Mouse (Mus musculus): ENCODE measurements at regions not wholly inside any gene's neighbourhood (a gene's known extent, or its start where the extent isn't known, plus 50 kb on each side); places are given as distances from the start of the nearest gene placed in this dataset.

DNA sequence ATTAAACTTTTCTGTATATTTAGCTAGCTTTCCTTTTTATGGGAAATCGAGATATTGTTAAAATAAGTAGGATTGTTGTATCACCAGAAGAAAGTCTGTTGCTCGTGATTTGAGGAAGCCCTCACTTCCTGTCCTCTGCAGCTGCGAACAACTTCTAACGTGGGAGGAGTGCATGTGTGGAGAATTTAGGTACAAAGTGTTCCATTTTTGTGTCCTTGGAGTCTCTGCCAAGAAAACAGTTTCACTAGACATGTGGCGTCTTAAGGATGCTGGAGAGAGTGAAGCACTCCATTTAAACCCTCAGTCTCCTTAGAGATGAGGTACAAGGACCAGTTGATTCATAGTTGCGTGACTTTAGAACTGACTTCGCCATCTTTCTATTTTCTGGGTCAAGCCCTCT lies 112.9 kb downstream of the Cdca7 start:
- no peak overlapping the region for H3K4me3 ChIP-seq (ENCODE audit: extremely low read depth, insufficient read depth, insufficient read length)
- no peaks in the 10 kb centered on the region for H3K36me3 ChIP-seq (ENCODE audit: control insufficient read depth, insufficient read depth, low read length)
- peaks cover 4% of the 10 kb centered on the region; the same call in 1 of the 2 replicates for H3K4me1 ChIP-seq (ENCODE audit: control insufficient read depth, insufficient read depth, insufficient read length)
- 26% methylated on average over 7 of the region's 7 CpGs for WGBS
- H3K27ac ChIP-seq (ENCODE audit: insufficient read depth, low read length): no peak overlapping the region
- no peaks in the 10 kb centered on the region for H3K27me3 ChIP-seq (ENCODE audit: control insufficient read depth, insufficient read depth, low read length)
- TF ChIP-seq CTCF (IDR thresholded peaks at IDR 0.05; ENCODE audit: extremely low read depth, insufficient read depth, insufficient read length, insufficient replicate concordance): no peak
- TF ChIP-seq POLR2A (IDR thresholded peaks at IDR 0.05; ENCODE audit: low read depth, low read length): no peak
- DNase-seq (ENCODE audit: low read depth in 1 of 2, low spot score in 2 of 2): no peak

DNA sequence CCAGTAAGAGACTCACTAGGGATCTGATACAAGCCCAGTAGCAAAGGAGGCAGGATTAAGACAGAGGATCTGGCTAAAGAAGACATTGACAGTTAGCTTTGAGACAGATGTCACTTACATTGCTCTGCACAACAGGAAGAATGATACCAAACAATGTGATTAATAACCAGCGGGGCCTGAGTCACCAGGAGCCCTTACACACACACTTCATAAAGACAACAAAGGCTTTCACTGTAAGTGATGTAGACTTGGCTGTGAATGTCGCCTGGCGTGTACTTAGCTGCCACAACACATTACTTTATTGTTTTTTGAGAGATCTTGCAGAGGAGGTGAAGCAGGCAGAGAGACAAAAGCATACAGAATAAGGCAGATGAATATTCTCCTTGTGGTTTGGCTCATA lies 116.1 kb downstream of the Cdca7 start:
- no peak for DNase-seq (ENCODE audit: low read depth in 1 of 2, low spot score in 2 of 2)
- H3K27ac ChIP-seq (ENCODE audit: insufficient read depth, low read length): no peak overlapping the region
- 89% methylated on average over 3 of the region's 3 CpGs for WGBS
- H3K27me3 ChIP-seq (ENCODE audit: control insufficient read depth, insufficient read depth, low read length): no peaks in the 10 kb centered on the region
- TF ChIP-seq CTCF (IDR thresholded peaks at IDR 0.05; ENCODE audit: extremely low read depth, insufficient read depth, insufficient read length, insufficient replicate concordance): no peak
- TF ChIP-seq POLR2A (IDR thresholded peaks at IDR 0.05; ENCODE audit: low read depth, low read length): no peak
- H3K4me1 ChIP-seq (ENCODE audit: control insufficient read depth, insufficient read depth, insufficient read length): peaks cover 4% of the 10 kb centered on the region; the same call in 1 of the 2 replicates
- no peak overlapping the region for H3K4me3 ChIP-seq (ENCODE audit: extremely low read depth, insufficient read depth, insufficient read length)
- H3K36me3 ChIP-seq (ENCODE audit: control insufficient read depth, insufficient read depth, low read length): no peaks in the 10 kb centered on the region

DNA sequence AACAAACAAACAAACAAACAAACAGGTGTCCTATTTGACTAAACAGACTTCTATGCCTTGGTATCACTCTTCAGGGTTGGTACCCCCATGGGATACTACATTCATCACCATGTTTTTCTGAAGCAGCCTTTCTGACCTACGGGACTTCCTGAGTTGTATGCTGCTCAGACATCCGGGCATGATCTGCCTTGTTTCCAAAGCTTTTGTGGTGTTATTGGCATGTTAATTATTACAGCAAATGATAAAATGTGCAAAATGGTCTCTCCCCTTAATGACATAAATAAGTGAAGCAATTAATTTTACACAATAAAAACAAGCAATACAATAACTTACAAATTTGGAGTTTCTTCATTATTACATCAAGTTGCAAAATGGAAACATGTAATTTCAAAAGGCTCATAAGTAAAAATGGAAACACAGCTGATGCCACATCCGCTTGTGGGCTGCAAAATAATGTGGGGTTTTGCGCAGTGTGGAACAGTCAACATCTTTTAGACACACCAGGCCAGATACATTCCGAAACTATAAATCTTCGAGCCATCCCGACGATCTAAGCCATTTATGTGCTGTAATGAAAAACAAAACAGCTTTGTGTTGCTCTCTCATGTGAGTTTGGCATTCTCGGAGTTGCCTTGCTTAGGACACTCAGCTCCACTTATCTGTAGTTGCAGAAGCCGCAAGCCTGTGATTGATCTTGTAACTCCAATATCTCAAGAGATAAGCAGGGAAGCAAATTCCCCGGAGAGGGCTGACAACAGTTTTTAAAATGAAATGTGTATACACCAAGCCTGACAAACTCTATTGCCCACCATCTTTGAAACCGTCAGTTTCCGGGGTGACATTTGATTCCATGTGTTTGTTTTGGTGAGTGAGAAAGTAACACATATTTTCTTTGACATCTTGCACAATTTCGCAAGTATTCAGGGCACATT lies 121.3 kb downstream of the Cdca7 start:
- H3K36me3 ChIP-seq (ENCODE audit: control insufficient read depth, insufficient read depth, low read length): no peaks in the 10 kb centered on the region
- no peak for DNase-seq (ENCODE audit: low read depth in 1 of 2, low spot score in 2 of 2)
- H3K4me3 ChIP-seq (ENCODE audit: extremely low read depth, insufficient read depth, insufficient read length): no peak overlapping the region
- no peak overlapping the region for H3K27ac ChIP-seq (ENCODE audit: insufficient read depth, low read length)
- no peak for TF ChIP-seq POLR2A (IDR thresholded peaks at IDR 0.05; ENCODE audit: low read depth, low read length)
- no peak for TF ChIP-seq CTCF (IDR thresholded peaks at IDR 0.05; ENCODE audit: extremely low read depth, insufficient read depth, insufficient read length, insufficient replicate concordance)
- WGBS: 83% methylated on average over 14 of the region's 14 CpGs
- H3K27me3 ChIP-seq (ENCODE audit: control insufficient read depth, insufficient read depth, low read length): no peaks in the 10 kb centered on the region
- no peaks in the 10 kb centered on the region for H3K4me1 ChIP-seq (ENCODE audit: control insufficient read depth, insufficient read depth, insufficient read length)

DNA sequence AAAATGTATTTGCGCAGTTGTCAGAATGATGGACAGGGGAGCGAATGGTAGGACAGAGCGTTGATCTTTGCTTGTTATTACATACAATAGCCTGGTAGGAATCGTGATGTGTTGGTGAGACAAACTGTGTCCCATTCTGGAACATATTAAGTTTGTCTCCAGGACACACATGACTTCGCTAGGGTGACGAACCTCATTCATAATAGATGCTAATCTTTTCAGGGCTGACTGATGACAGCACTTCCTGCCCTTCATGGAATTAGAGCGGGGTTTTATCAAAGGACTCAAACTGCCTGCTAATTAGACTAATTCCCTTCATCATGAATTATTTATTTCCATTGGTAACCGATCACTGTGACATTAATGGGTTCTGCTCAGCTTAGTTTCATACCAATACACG lies 122.0 kb downstream of the Cdca7 start:
- no peaks in the 10 kb centered on the region for H3K4me1 ChIP-seq (ENCODE audit: control insufficient read depth, insufficient read depth, insufficient read length)
- H3K36me3 ChIP-seq (ENCODE audit: control insufficient read depth, insufficient read depth, low read length): no peaks in the 10 kb centered on the region
- no peaks in the 10 kb centered on the region for H3K27me3 ChIP-seq (ENCODE audit: control insufficient read depth, insufficient read depth, low read length)
- TF ChIP-seq CTCF (IDR thresholded peaks at IDR 0.05; ENCODE audit: extremely low read depth, insufficient read depth, insufficient read length, insufficient replicate concordance) (no peak), POLR2A (IDR thresholded peaks at IDR 0.05; ENCODE audit: low read depth, low read length) (no peak)
- no peak overlapping the region for H3K4me3 ChIP-seq (ENCODE audit: extremely low read depth, insufficient read depth, insufficient read length)
- 87% methylated on average over 9 of the region's 9 CpGs for WGBS
- no peak for DNase-seq (ENCODE audit: low read depth in 1 of 2, low spot score in 2 of 2)
- H3K27ac ChIP-seq (ENCODE audit: insufficient read depth, low read length): no peak overlapping the region

DNA sequence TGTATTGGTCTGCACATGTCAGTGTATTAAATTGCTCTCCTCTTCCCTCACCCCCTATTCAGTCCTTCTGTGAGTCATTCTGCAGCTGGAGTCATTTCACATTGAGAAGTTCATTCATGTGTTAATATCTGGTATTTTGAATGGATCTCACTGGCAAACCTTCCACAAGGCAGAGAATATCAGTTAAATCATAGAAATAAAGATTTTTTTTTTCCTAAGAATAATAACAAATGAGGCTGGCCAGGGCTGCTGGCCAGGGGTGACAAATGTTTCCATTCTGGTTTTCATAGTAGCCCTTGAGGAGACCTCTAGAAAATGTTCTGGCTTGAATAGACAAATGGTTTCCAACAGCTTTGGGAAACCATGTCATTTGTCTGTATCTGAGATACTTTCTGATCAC lies 124.8 kb downstream of the Cdca7 start:
- Histone ChIP-seq H3K4me3 (ENCODE audit: extremely low read depth, insufficient read depth, insufficient read length) (no peak overlapping the region), H3K4me1 (ENCODE audit: control insufficient read depth, insufficient read depth, insufficient read length) (no peaks in the 10 kb centered on the region), H3K27me3 (ENCODE audit: control insufficient read depth, insufficient read depth, low read length) (no peaks in the 10 kb centered on the region), H3K27ac (ENCODE audit: insufficient read depth, low read length) (no peak overlapping the region), H3K36me3 (ENCODE audit: control insufficient read depth, insufficient read depth, low read length) (no peaks in the 10 kb centered on the region)
- TF ChIP-seq POLR2A (IDR thresholded peaks at IDR 0.05; ENCODE audit: low read depth, low read length) (no peak), CTCF (IDR thresholded peaks at IDR 0.05; ENCODE audit: extremely low read depth, insufficient read depth, insufficient read length, insufficient replicate concordance) (no peak)
- no peak for DNase-seq (ENCODE audit: low read depth in 1 of 2, low spot score in 2 of 2)

DNA sequence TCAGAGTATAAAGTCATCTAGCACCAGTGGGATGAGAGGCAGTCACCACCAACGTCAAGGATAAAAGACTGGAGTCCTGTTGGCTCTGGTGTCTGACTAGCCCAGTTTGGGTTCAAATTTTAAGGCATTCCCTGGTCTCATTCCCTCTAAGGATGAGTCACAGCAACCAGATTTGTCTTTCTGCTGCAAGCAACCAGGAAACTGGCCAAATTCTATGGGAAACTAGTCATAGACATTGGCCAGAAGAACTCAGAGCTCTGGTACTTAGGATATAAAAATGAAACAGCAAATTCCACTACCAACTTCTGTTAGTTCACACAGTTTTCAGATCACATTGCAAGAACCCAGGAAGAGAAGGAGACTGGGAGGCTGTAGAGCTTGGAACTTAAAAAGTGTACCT lies 126.2 kb downstream of the Cdca7 start:
- no peak overlapping the region for H3K27ac ChIP-seq (ENCODE audit: insufficient read depth, low read length)
- 66% methylated on average over 1 of the region's 1 CpGs for WGBS
- H3K4me3 ChIP-seq (ENCODE audit: extremely low read depth, insufficient read depth, insufficient read length): no peak overlapping the region
- H3K4me1 ChIP-seq (ENCODE audit: control insufficient read depth, insufficient read depth, insufficient read length): no peaks in the 10 kb centered on the region
- no peaks in the 10 kb centered on the region for H3K27me3 ChIP-seq (ENCODE audit: control insufficient read depth, insufficient read depth, low read length)
- H3K36me3 ChIP-seq (ENCODE audit: control insufficient read depth, insufficient read depth, low read length): no peaks in the 10 kb centered on the region
- no peak for DNase-seq (ENCODE audit: low read depth in 1 of 2, low spot score in 2 of 2)
- TF ChIP-seq CTCF (IDR thresholded peaks at IDR 0.05; ENCODE audit: extremely low read depth, insufficient read depth, insufficient read length, insufficient replicate concordance) (no peak), POLR2A (IDR thresholded peaks at IDR 0.05; ENCODE audit: low read depth, low read length) (no peak)

DNA sequence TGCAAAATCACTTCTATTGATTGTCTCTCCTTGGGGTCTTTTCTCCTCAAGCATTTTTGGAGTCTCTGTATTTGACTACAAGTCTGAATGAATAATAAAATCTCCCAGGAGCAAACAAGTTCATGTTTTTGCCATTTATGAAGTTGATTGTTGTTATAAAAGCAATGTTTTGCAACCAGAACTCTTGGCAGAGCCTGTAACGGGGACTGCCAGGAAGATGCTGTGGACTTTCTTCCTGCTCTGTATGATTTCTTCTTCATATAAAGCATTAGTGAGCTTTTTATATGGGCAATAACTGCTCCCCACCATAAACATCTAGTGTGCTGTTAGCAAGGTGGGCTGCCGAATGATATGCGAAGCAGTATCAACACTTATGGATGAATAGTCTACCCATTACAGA lies 136.3 kb downstream of the Cdca7 start:
- WGBS: 95% methylated on average over 3 of the region's 3 CpGs

More for the DNA sequence above, 136.3 kb downstream of the Cdca7 start:
- DNase-seq (ENCODE audit: low read depth in 1 of 2, low spot score in 2 of 2): no peak
- Histone ChIP-seq H3K27ac (ENCODE audit: insufficient read depth, low read length) (no peak overlapping the region), H3K36me3 (ENCODE audit: control insufficient read depth, insufficient read depth, low read length) (no peaks in the 10 kb centered on the region), H3K27me3 (ENCODE audit: control insufficient read depth, insufficient read depth, low read length) (no peaks in the 10 kb centered on the region), H3K4me1 (ENCODE audit: control insufficient read depth, insufficient read depth, insufficient read length) (no peaks in the 10 kb centered on the region), H3K4me3 (ENCODE audit: extremely low read depth, insufficient read depth, insufficient read length) (no peak overlapping the region)
- TF ChIP-seq POLR2A (IDR thresholded peaks at IDR 0.05; ENCODE audit: low read depth, low read length): no peak
- no peak for TF ChIP-seq CTCF (IDR thresholded peaks at IDR 0.05; ENCODE audit: extremely low read depth, insufficient read depth, insufficient read length, insufficient replicate concordance)
